Mouse (Mus musculus): Measurements from ENCODE around the gene Pgpep1. TPM values are rescaled to one million over a fixed set of nuclear protein-coding genes. Genes with fewer than 3 reads are reported as not detected.
A peak's percentile ranks its signal among the peaks of the same experiment; 100 is the strongest.

Pgpep1 gene
- polyA plus RNA-seq, 1 experiment from 2014 or later, result 33.7 TPM

DNA sequence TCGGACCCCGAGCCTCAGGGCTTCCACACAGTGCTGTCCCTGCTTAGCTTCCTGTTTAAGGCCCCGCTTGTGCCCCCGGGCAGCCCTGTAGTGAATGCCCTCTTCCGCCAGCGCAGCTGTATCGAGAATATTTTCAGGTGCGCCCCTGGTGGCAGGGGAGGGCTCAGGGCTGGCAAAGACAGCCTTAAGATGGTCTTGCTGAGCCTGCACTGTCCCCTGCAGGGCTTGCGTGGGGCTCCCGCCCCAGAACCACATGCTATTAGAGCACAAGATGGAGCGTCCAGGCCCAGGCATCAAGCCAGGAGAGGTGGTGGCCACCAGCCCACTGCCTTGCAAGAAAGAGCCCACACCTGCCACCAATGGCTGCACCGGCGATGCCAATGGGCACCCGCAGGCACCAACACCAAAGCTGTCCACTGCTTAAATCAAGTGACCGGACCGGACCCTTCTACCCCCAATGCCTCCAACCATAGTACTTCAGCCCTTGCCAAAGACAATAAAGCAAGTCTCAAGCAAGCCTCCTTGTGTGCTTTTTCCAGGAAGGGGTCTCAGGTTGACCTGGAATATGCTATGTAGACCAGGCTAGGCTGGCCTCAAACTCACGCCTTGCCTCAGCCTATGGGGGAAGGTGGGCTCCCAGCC lies 63.3 kb downstream of the Pgpep1 start:
- Histone ChIP-seq H3K4me3 (peak overlapping the region; percentile 62), H3K4me1 (peaks cover 88% of the 10 kb centered on the region), H3K27me3 (replicated peaks) (no peaks in the 10 kb centered on the region; the same call in 1 of the 2 replicates), H3K4me2 (peak overlapping the region; percentile 76), H3K27ac (replicated peaks) (no peak overlapping the region), H3K36me3 (peaks cover 38% of the 10 kb centered on the region), H3K9me3 (no peaks in the 10 kb centered on the region), H3K9ac (peak overlapping the region; percentile 87; the same call in 1 of the 2 replicates)
- ATAC-seq (ENCODE audit: extremely low read depth, insufficient number of reproducible peaks, low FRiP score, low TSS enrichment), result no peak
- WGBS, result 87% methylated on average over 17 of the region's 17 CpGs

Other genes starting within 250 kb of the Pgpep1 start
- gene Crtc1, start 220.8 kb downstream of the Pgpep1 start, polyA plus RNA-seq (2015; fragmentation: Nextera tagmentation; extraction: Ambion mirVana), result 9.7 and 12.4 TPM in 2 replicates
- gene Klhl26, start 183.4 kb downstream of the Pgpep1 start, polyA plus RNA-seq (2015; fragmentation: Nextera tagmentation; extraction: Ambion mirVana), result 11.2 and 12.4 TPM in 2 replicates
- 0.45 and 0.76 TPM in 2 replicates for gene Tmem59l, start 173.0 kb downstream of the Pgpep1 start, polyA plus RNA-seq (2015; fragmentation: Nextera tagmentation; extraction: Ambion mirVana)
- gene Crlf1, start 167.2 kb downstream of the Pgpep1 start, polyA plus RNA-seq (2015; fragmentation: Nextera tagmentation; extraction: Ambion mirVana), result 3.7 and 5.5 TPM in 2 replicates
- 116 and 125 TPM in 2 replicates for gene Rex1bd, start 153.6 kb downstream of the Pgpep1 start, polyA plus RNA-seq (2015; fragmentation: Nextera tagmentation; extraction: Ambion mirVana)
- 842 and 891 TPM in 2 replicates for gene Uba52, start 149.6 kb downstream of the Pgpep1 start, polyA plus RNA-seq (2015; fragmentation: Nextera tagmentation; extraction: Ambion mirVana)
- 240 and 251 TPM in 2 replicates for gene Fkbp8, start 132.7 kb downstream of the Pgpep1 start, polyA plus RNA-seq (2015; fragmentation: Nextera tagmentation; extraction: Ambion mirVana)
- gene Kxd1, start 132.4 kb downstream of the Pgpep1 start, polyA plus RNA-seq (2015; fragmentation: Nextera tagmentation; extraction: Ambion mirVana), result 65.8 and 71.2 TPM in 2 replicates
- gene Ell, start 120.9 kb downstream of the Pgpep1 start, polyA plus RNA-seq (2015; fragmentation: Nextera tagmentation; extraction: Ambion mirVana), result 11.6 and 12.5 TPM in 2 replicates
- 135 and 145 TPM in 2 replicates for gene Isyna1, start 66.0 kb downstream of the Pgpep1 start, polyA plus RNA-seq (2015; fragmentation: Nextera tagmentation; extraction: Ambion mirVana)
- gene Ssbp4, start 51.5 kb downstream of the Pgpep1 start, polyA plus RNA-seq (2015; fragmentation: Nextera tagmentation; extraction: Ambion mirVana), result 63.3 and 70.9 TPM in 2 replicates
- gene Lrrc25, start 44.2 kb downstream of the Pgpep1 start, polyA plus RNA-seq (2015; fragmentation: Nextera tagmentation; extraction: Ambion mirVana), result 1.5 and 2.7 TPM in 2 replicates
- 0.86 and 1.2 TPM in 2 replicates for gene Gdf15, start 27.9 kb downstream of the Pgpep1 start, polyA plus RNA-seq (2015; fragmentation: Nextera tagmentation; extraction: Ambion mirVana)
- 269 and 297 TPM in 2 replicates for gene Lsm4, start 12.9 kb upstream of the Pgpep1 start, polyA plus RNA-seq (2015; fragmentation: Nextera tagmentation; extraction: Ambion mirVana)
- gene Jund, start 38.6 kb upstream of the Pgpep1 start, polyA plus RNA-seq (2015; fragmentation: Nextera tagmentation; extraction: Ambion mirVana), result 68.6 and 76.9 TPM in 2 replicates
- gene Iqcn, start 43.1 kb upstream of the Pgpep1 start, polyA plus RNA-seq (2015; fragmentation: Nextera tagmentation; extraction: Ambion mirVana), result not detected in 2 replicates
- not detected in 2 replicates for gene Gm3336, start 58.2 kb upstream of the Pgpep1 start, polyA plus RNA-seq (2015; fragmentation: Nextera tagmentation; extraction: Ambion mirVana)
- gene Pde4c, start 63.3 kb upstream of the Pgpep1 start, polyA plus RNA-seq (2015; fragmentation: Nextera tagmentation; extraction: Ambion mirVana), result 0.14 TPM in 1 of 2 replicates, not detected in the other
- gene Rab3a, start 94.3 kb upstream of the Pgpep1 start, polyA plus RNA-seq (2015; fragmentation: Nextera tagmentation; extraction: Ambion mirVana), result 17.4 and 23.2 TPM in 2 replicates
- 41.6 and 48.4 TPM in 2 replicates for gene Mpv17l2, start 100.6 kb upstream of the Pgpep1 start, polyA plus RNA-seq (2015; fragmentation: Nextera tagmentation; extraction: Ambion mirVana)
- gene Pik3r2, start 116.3 kb upstream of the Pgpep1 start, polyA plus RNA-seq (2015; fragmentation: Nextera tagmentation; extraction: Ambion mirVana), result 34.9 and 36.5 TPM in 2 replicates
- 5.6 and 6.7 TPM in 2 replicates for gene Mast3, start 144.7 kb upstream of the Pgpep1 start, polyA plus RNA-seq (2015; fragmentation: Nextera tagmentation; extraction: Ambion mirVana)
- gene Il12rb1, start 148.1 kb upstream of the Pgpep1 start, polyA plus RNA-seq (2015; fragmentation: Nextera tagmentation; extraction: Ambion mirVana), result not detected in 2 replicates
- 1.9 and 2.4 TPM in 2 replicates for gene Arrdc2, start 179.3 kb upstream of the Pgpep1 start, polyA plus RNA-seq (2015; fragmentation: Nextera tagmentation; extraction: Ambion mirVana)
- 1.5 TPM in 2 replicates for gene Kcnn1, start 202.9 kb upstream of the Pgpep1 start, polyA plus RNA-seq (2015; fragmentation: Nextera tagmentation; extraction: Ambion mirVana)
- 88.5 and 89.0 TPM in 2 replicates for gene Ccdc124, start 213.5 kb upstream of the Pgpep1 start, polyA plus RNA-seq (2015; fragmentation: Nextera tagmentation; extraction: Ambion mirVana)
- gene Slc5a5, start 232.4 kb upstream of the Pgpep1 start, polyA plus RNA-seq (2015; fragmentation: Nextera tagmentation; extraction: Ambion mirVana), result 0.06 and 0.09 TPM in 2 replicates
- gene Rpl18a, start 237.0 kb upstream of the Pgpep1 start, polyA plus RNA-seq (2015; fragmentation: Nextera tagmentation; extraction: Ambion mirVana), result 3,040 and 3,097 TPM in 2 replicates
- 32.5 and 35.0 TPM in 2 replicates for gene Map1s, start 245.5 kb upstream of the Pgpep1 start, polyA plus RNA-seq (2015; fragmentation: Nextera tagmentation; extraction: Ambion mirVana)